Mouse (Mus musculus) small intestine, adult 2 months (tissue): Measurements from ENCODE around the gene Prpf8. TPM values are rescaled to one million over a fixed set of nuclear protein-coding genes. Genes with fewer than 3 reads are reported as not detected.

ENCODE experiments used
- H3K27ac ChIP-seq: fragments of 200-500 bp; 2 replicates; pipeline ENCODE4 v1.5.1; 2012; ENCODE audit warnings: low read depth, low read length, control low read depth, inconsistent platforms; ENCODE audit not compliant: insufficient read depth
- H3K27me3 ChIP-seq: fragments of 200-500 bp; 2 replicates; pipeline ENCODE4 v1.6.1; 2012; ENCODE audit warnings: mild to moderate bottlenecking, moderate library complexity, low read length, inconsistent platforms; ENCODE audit not compliant: control insufficient read depth, insufficient read depth
- H3K36me3 ChIP-seq: fragments of 200-500 bp; 2 replicates; pipeline ENCODE4 v1.6.1; 2012; ENCODE audit warnings: mild to moderate bottlenecking, low read length, control low read depth, inconsistent platforms; ENCODE audit not compliant: control insufficient read depth, insufficient read depth
- H3K4me1 ChIP-seq: fragments of 200-500 bp; 2 replicates; pipeline ENCODE4 v1.6.1; 2012; ENCODE audit warnings: low read length, inconsistent platforms, mixed read lengths; ENCODE audit not compliant: control insufficient read depth, insufficient read depth, insufficient read length
- H3K4me3 ChIP-seq: fragments of 200-500 bp; 2 replicates; pipeline ENCODE4 v1.5.1; 2012; ENCODE audit warnings: low read depth, mild to moderate bottlenecking, control low read depth, inconsistent platforms, low read length, moderate library complexity
- CTCF ChIP-seq: fragments of 200-500 bp; IDR thresholded peaks from 2 replicates; pipeline ENCODE4 v1.5.1; 2012; ENCODE audit warnings: low read depth, mild to moderate bottlenecking, control low read depth, inconsistent platforms, low read length, moderate library complexity, mixed read lengths; ENCODE audit not compliant: insufficient replicate concordance, insufficient read length; ENCODE audit errors: extremely low read depth
- POLR2A ChIP-seq: fragments of 200-500 bp; IDR thresholded peaks from 2 replicates; pipeline ENCODE4 v1.6.1; 2012; ENCODE audit warnings: low read depth, mild to moderate bottlenecking, control low read depth, inconsistent platforms, low read length, moderate library complexity
- WGBS: fragments of 180-500 bp; shearing (Covaris S2); methylation state at CpG from one replicate; pipeline ENCODE4 v1.1.7; 2018; 5-methylcytosine and 5-hydroxymethylcytosine counted together
- polyA plus RNA-seq: library from polyadenylated mRNA; depleted of rRNA; stranded (reverse); fragments of >200 nt; gene quantifications from 2 replicates; pipeline ENCODE4 v1.2.3, GENCODE M21; 2012

Prpf8 gene
- polyA plus RNA-seq, 1 experiment: 44.2 TPM

- TF ChIP-seq CTCF (no peak), POLR2A (no peak)
- 0 out of 2 replicates have a peak, but pooled peaks cover 3% of the 10 kb centered on the region for H3K36me3 ChIP-seq
- no peak overlapping the region for H3K4me3 ChIP-seq
- peaks cover 2% of the 10 kb centered on the region for H3K4me1 ChIP-seq
- H3K27ac ChIP-seq: peak overlapping the region; percentile 58; the same call in 1 of the 2 replicates
- 31% methylated on average over 4 of the region's 4 CpGs for WGBS
- no peaks in the 10 kb centered on the region for H3K27me3 ChIP-seq
Measured at GRCm38 (mm10) chr11:75529771-75530170, 43.2 kb downstream of the Prpf8 start.

GRCm38 (mm10) chr11:75530325-75530724 is 43.7 kb downstream of the Prpf8 start:
- Histone ChIP-seq H3K27ac (peak overlapping the region; percentile 91), H3K36me3 (0 out of 2 replicates have a peak, but pooled peaks cover 3% of the 10 kb centered on the region), H3K4me3 (peak overlapping the region; percentile 75), H3K4me1 (peaks cover 2% of the 10 kb centered on the region), H3K27me3 (no peaks in the 10 kb centered on the region)
- WGBS: 0% methylated on average over 10 of the region's 10 CpGs
- TF ChIP-seq CTCF (peak; percentile 95), POLR2A (no peak)

- peak overlapping the region; percentile 91 for H3K27ac ChIP-seq
- no peaks in the 10 kb centered on the region for H3K36me3 ChIP-seq
- TF ChIP-seq CTCF (no peak), POLR2A (no peak)
- peak overlapping the region; percentile 75 for H3K4me3 ChIP-seq
- H3K27me3 ChIP-seq: no peaks in the 10 kb centered on the region
- under 1% methylated on average over 31 of the region's 31 CpGs for WGBS
- peaks cover 2% of the 10 kb centered on the region for H3K4me1 ChIP-seq
Measured at GRCm38 (mm10) chr11:75530845-75531373, 44.3 kb downstream of the Prpf8 start.

GRCm38 (mm10) chr11:75531469-75532242 is 45.0 kb downstream of the Prpf8 start, which contains the start of gene Slc43a2:
TSS of gene Slc43a2 (plus strand) at chr11:75531694.
- Histone ChIP-seq H3K4me3 (peak within 1 kb of the TSS; percentile 75), H3K36me3 (peaks cover 4% of the 10 kb centered on the region; the same call in 1 of the 2 replicates), H3K4me1 (peaks cover 2% of the 10 kb centered on the region), H3K27me3 (no peaks in the 10 kb centered on the region), H3K27ac (peak within 1 kb of the TSS; percentile 91)
- 1% methylated on average over 62 of the region's 62 CpGs for WGBS
- TF ChIP-seq CTCF: no peak
- TF ChIP-seq POLR2A: peak; percentile 75

GRCm38 (mm10) chr11:75532340-75533277 is 46.0 kb downstream of the Prpf8 start:
- TF ChIP-seq CTCF (no peak), POLR2A (peak; percentile 23; the same call in 1 of the 2 replicates)
- WGBS: 24% methylated on average over 38 of the region's 38 CpGs

GRCm38 (mm10) chr11:75533314-75534015 is 46.8 kb downstream of the Prpf8 start:
- H3K27me3 ChIP-seq: no peaks in the 10 kb centered on the region
- peak overlapping the region; percentile 75 for H3K4me3 ChIP-seq
- 67% methylated on average over 6 of the region's 6 CpGs for WGBS
- no peak for TF ChIP-seq POLR2A
- TF ChIP-seq CTCF: no peak
- H3K36me3 ChIP-seq: peaks cover 20% of the 10 kb centered on the region
- H3K4me1 ChIP-seq: peaks cover 14% of the 10 kb centered on the region
- H3K27ac ChIP-seq: peak overlapping the region; percentile 91

More at GRCm38 (mm10) chr11:75532340-75533277, 46.0 kb downstream of the Prpf8 start:
- Histone ChIP-seq H3K27ac (peak overlapping the region; percentile 91), H3K27me3 (no peaks in the 10 kb centered on the region), H3K36me3 (peaks cover 12% of the 10 kb centered on the region), H3K4me1 (peaks cover 7% of the 10 kb centered on the region), H3K4me3 (peak overlapping the region; percentile 75)
